Mouse (Mus musculus) mouse embryonic stem cell (cell line): Measurements from ENCODE around the gene Gm37240.
"Not testable (repeated sequence)": the region's sequence is repeated elsewhere in the genome, so short reads cannot be mapped to it uniquely, and the experiment has no call there.

Experiments used
- in situ Hi-C, 2 experiments: fragments of 300-500 bp; cut with MboI; formaldehyde crosslinking; loops; 1 replicate in 1 of 2; 3 replicates in 1 of 2; pipeline ENCODE4 v1.14.3; 2019 to 2020; ENCODE audit warnings: low sequenced_read_pairs in 2 of 2, low pct_unique_long_range_greater_than_20kb in 1 of 2, mixed read lengths in 1 of 2; ENCODE audit not compliant: unreplicated experiment in 1 of 2

The Gm37240 gene

DNA sequence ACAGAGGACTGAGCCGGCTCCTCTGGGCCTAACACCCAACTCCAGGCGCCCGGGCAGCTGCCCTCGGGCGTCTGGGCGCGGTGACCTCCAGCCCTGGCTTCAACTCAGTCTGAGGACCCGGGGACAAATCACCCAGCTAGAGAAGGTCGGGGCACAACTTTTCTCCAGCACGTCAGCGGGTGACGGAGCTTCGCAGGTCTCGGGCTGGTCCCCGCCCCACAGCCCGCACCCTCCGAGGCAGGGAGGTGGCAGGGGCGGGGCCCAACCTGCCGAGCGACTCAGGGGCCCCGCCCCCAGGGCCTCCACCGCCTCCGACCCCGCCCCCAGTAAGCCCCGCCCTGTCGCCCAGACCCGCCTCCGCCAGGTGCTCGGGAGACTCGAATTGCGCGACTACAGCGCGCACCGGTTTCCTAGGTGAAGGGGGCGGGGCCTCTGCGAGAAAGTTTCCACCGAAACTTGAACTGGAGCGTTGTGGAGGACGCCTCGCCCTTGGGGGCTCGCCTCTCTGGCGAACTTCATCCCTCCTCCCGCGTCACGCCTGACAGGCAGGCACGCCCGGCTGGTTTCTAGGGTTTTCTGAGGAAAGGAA, at the start of gene Gm37240, which contains the start of gene Glt28d2:
Gm37240 (minus strand) TSS at position 280 of the 589 bp plus-strand sequence.
Glt28d2 (minus strand) TSS at position 278 of the 589 bp plus-strand sequence.
- in situ Hi-C loops: no loop called here

- in situ Hi-C loops: no loop called here
These were observed 46.3 kb upstream of the Gm37240 start for GRCm38 (mm10) chr3:85933586-85933985.

DNA sequence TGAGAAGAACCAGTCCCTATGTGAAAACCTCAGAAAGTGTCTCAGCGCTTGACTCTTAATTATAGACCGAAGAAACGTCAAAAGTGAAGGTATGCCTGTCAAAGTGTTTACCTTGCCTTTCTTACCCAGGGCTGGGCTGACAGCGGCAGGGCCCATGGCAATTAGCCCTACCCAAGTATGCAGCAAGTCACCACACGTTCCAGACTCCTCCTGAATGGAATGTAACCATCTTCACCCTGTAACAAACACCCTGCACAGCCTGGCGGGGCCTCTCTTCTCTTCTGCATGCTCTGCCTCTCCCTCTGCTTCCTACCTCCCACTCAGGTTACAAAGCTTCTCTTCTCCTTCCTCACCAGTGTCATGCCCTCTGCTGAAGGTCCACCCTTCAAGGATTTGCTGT, 44.5 kb upstream of the Gm37240 start:
- in situ Hi-C loops: no loop called here

GRCm38 (mm10) chr3:85930671-85931255, 43.4 kb upstream of the Gm37240 start:
- in situ Hi-C loops: no loop called here

DNA sequence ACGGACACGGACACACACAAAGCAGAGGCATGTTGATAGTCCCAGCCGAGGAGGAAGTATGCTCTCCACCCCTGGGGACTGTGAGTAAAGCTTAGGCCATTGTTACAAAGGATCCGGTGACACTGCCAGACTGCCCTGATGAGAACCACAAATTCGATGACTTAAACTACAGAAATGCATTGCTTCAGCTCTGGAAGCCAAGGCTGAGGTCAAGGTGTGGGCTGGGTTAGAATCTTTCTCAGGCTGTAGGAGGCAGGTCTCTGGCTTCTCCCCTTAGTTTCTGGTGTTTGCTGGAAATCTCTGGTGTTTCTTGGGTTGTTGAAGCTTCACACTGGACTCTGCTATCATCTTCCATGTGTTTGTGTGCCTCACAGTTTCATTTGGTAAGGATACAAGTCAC, 42.4 kb upstream of the Gm37240 start:
- in situ Hi-C loops: no loop called here

GRCm38 (mm10) chr3:85928140-85928611, 40.9 kb upstream of the Gm37240 start:
- in situ Hi-C loops: no loop called here

DNA sequence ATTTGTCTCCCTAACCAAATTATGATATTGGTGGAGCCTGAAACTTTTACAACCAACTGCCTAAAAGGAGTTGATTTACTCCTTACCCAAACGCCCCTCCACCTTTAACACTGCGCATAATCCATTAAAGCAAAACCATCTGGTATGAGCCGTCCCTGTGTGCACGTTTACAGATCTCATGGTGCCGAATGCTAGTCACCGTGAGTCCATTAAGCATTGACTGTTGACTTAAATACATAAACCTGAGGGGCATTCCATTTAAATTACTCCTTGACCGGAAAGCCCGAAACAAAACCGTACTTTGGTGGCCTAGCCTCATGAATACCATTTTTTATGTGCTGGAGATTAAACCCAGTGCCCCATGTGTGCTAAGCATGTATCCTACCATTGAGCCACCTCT, 40.0 kb upstream of the Gm37240 start:
- in situ Hi-C loops: no loop called here

GRCm38 (mm10) chr3:85923954-85924945, 36.9 kb upstream of the Gm37240 start:
- in situ Hi-C loops: no loop called here

DNA sequence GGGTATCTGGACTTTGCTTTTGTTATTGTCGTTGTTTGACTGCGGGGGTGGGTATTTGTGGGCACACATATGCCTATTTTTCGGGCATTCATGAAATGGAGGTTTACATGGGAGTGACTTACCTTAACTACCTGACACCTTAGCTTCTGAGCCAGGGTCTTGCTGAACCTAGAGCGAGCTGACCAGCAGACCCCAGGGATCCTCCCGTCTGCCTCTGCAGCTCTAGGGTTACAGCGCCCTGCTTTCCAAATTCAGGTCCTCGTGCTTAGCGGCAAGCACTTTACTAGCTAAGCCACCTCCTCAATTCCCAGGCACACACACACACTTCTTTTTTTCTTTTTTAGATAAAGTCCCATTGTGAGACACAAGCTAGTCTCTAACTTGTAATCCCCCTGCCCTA, 36.0 kb upstream of the Gm37240 start:
- in situ Hi-C loops: no loop called here

- in situ Hi-C loops: no loop called here
These were observed 35.0 kb upstream of the Gm37240 start for GRCm38 (mm10) chr3:85922331-85922730.

DNA sequence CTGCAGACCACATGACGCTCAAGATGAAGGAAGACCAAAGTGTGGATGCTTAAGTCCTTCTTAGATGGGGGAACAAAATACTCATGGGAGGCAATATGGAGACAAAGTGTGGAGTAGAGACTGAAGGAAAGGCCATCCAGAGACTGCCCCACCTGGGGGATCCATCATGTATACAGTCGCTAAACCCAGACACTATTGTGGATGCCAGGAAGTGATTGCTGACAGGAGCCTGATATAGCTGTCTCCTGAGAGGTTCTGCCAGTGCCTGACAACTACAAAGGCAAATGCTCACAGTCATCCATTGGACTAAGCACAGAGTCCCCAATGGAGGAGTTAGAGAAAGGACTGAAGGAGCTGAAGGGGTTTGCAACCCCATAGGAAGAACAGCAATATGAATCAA, 33.4 kb upstream of the Gm37240 start:
- in situ Hi-C loops: not testable (repeated sequence)

- in situ Hi-C loops: loop anchor here in 1 of 2 experiments (10.0 kb wide), 1 partner anchor 213 kb away; no protein-coding TSS in a partner anchor
These were observed 30.3 kb upstream of the Gm37240 start for GRCm38 (mm10) chr3:85917600-85917999.

GRCm38 (mm10) chr3:85914806-85915205, 27.5 kb upstream of the Gm37240 start:
- in situ Hi-C loops: loop anchor here in 1 of 2 experiments (10.0 kb wide), 1 partner anchor 210 kb away; no protein-coding TSS in a partner anchor

GRCm38 (mm10) chr3:85907136-85907535, 19.8 kb upstream of the Gm37240 start:
- in situ Hi-C loops: no loop called here

- in situ Hi-C loops: no loop called here
These were observed 17.1 kb upstream of the Gm37240 start for GRCm38 (mm10) chr3:85904371-85904770.

- in situ Hi-C loops: no loop called here
These were observed 7.7 kb upstream of the Gm37240 start for GRCm38 (mm10) chr3:85895020-85895419.

DNA sequence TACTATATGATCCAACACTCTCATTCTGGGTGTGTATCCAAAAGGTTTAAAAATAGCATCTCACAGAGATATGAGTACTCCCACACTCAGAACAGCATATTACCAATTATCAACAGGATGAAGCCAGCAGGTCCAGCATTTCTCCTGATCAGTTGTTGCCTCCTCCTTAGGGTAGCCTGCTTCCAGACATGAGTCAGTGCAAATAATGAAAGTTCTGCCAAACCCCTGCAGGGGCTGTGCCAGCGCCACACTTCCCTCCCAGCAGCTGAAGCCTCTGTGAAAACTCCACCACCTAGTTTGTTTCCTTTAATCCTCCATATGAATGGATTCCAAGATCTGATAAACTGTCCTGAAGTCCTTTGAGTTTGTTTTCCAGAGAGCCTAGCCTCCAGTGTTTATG, 4.3 kb upstream of the Gm37240 start:
- in situ Hi-C loops: no loop called here

- in situ Hi-C loops: no loop called here
These were observed 928 bp upstream of the Gm37240 start for GRCm38 (mm10) chr3:85888221-85888671.
